In genomic region chr5:76303745-76304451, GRCm38 (mm10) we compare ENCODE assay signal across 8 mouse cellular contexts. TPM values are rescaled to one million over a fixed set of nuclear protein-coding genes. Genes with fewer than 3 reads are reported as not detected.
DNase-seq lines count a peak whose midpoint lies in the region; ATAC-seq lines count a peak whose summit lies in the region.

No protein-coding gene starts in this region.

- peak; percentile 88 for ATAC-seq in hindbrain, embryonic 12.5 days (ENCODE audit: low FRiP score)

- no peaks in the 10 kb centered on the region for H3K36me3 ChIP-seq in hindbrain, embryonic 12.5 days

- H3K9me3 ChIP-seq in hindbrain, embryonic 12.5 days (replicated peaks), result no peaks in the 10 kb centered on the region

- H3K27me3 ChIP-seq in hindbrain, embryonic 12.5 days, result no peaks in the 10 kb centered on the region

- peak overlapping the region; percentile 99 for H3K27ac ChIP-seq in hindbrain, embryonic 12.5 days

- H3K9ac ChIP-seq in hindbrain, embryonic 12.5 days, result peak overlapping the region; percentile 95

- under 1% methylated on average over 85 of the region's 100 CpGs for WGBS in hindbrain, embryonic 12.5 days

- peaks cover 19% of the 10 kb centered on the region for H3K4me1 ChIP-seq in hindbrain, embryonic 12.5 days

- H3K4me2 ChIP-seq in hindbrain, embryonic 12.5 days (replicated peaks), result peak overlapping the region; percentile 86

- peak overlapping the region; percentile 99 for H3K4me3 ChIP-seq in hindbrain, embryonic 12.5 days

- DNase-seq in Muller cell, postnatal 12 days (ENCODE audit: inconsistent ontology term), result peak; percentile 91
- peak; percentile 84 for DNase-seq in cerebellum, adult 8-10 months
- peak; percentile 53 to 73 for DNase-seq in frontal cortex, postnatal 10 days (ENCODE audit: low spot score in 2 of 2)
- peak; percentile 15 for DNase-seq in left cerebral cortex, adult 11 months (ENCODE audit: low spot score)
- DNase-seq in lung, postnatal 4 days, result peak; percentile 89 to 93
- DNase-seq in retina, postnatal 7 days (ENCODE audit: low read depth, low spot score), result peak; percentile 83
- peak; percentile 74 to 76 for DNase-seq in urinary bladder, adult 18-20 months (ENCODE audit: low spot score in 2 of 2)

RNA-seq across cellular contexts. Expression of gene Clock, which starts 0.7 kb away (rescaled TPM):
- 15.0 and 15.8 TPM in 2 replicates for polyA plus RNA-seq in hindbrain, embryonic 12.5 days (2016; fragmentation: Nextera tagmentation; extraction: Ambion mirVana)

RNA-seq across cellular contexts. Expression of gene Pdcl2, which starts 27.1 kb away (rescaled TPM):
- polyA plus RNA-seq in hindbrain, embryonic 12.5 days (2016; fragmentation: Nextera tagmentation; extraction: Ambion mirVana), result not detected in 2 replicates

RNA-seq across cellular contexts. Expression of gene Nmu, which starts 59.7 kb away (rescaled TPM):
- 0.27 TPM in 1 of 2 replicates, not detected in the other for polyA plus RNA-seq in hindbrain, embryonic 12.5 days (2016; fragmentation: Nextera tagmentation; extraction: Ambion mirVana)

Comparison
In these comparisons a context has a peak if more than half of its experiments do, and no peak if none do; other contexts are left out.
1. Peak in every context shown above with its lines: DNase-seq, ATAC-seq, H3K4me3 ChIP-seq and H3K27ac ChIP-seq.
2. DNase-seq: peak in every context shown above with its lines; median percentile 91 in Muller cell, postnatal 12 days; 91 in lung, postnatal 4 days; 84 in cerebellum, adult 8-10 months; 83 in retina, postnatal 7 days; 75 in urinary bladder, adult 18-20 months; 63 in frontal cortex, postnatal 10 days; 15 in left cerebral cortex, adult 11 months.